Mouse (Mus musculus): ENCODE measurements around the gene Rgp1. TPM values are rescaled to one million over a fixed set of nuclear protein-coding genes. Genes with fewer than 3 reads are reported as not detected.
A peak's percentile ranks its signal among the peaks of the same experiment; 100 is the strongest.

Rgp1 gene
- polyA plus RNA-seq, 1 experiment: 41.2 TPM

DNA sequence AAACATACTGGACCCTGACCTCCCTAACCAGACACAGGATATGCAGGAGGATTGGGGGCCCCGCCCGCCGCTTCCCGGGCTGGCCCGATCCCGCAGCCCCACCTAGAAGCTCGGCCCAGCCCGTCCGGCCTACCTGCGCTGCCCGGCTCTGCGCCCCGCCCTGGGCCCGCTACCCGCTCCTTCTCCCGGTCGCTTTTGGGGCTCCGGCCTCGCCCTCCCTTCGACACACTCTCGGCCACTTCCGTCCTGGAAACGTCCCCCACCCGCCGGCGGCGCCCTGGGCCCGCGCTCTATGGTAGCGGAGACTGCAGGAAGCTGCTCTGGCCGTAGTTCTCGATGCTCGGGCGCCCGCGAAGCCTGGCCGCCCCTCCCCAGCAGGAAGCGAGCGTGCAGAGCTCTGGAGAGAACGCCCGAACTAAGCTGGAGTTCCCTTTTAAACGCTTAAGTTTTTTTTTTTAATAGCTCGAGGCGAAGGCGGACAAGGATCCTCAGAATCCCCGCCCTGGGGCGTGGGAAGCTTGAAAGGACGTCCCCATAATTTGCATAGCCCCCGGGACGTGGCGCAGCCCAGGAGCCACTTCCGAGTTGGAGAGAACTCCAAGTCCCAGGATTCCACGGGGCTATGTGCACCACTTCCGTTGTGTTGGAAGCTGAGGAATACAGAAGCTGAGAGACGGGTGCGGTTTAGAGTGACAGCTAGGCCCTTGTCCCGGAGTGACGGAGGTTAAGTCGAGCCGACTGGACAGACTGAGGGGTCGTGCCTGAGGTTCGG lies 16.3 kb upstream of the Rgp1 start, which contains the start of the genes Creb3 and Tln1:
Gene Creb3, plus strand, starts transcription at position 336 of the 772 bp plus-strand sequence.
Gene Tln1, minus strand, starts transcription at position 695 of the 772 bp plus-strand sequence.
- WGBS: under 1% methylated on average over 62 of the region's 62 CpGs
- H3K4me1 ChIP-seq (ENCODE audit: control insufficient read depth, insufficient read depth, low read length): peaks cover 34% of the 10 kb centered on the region
- DNase-seq: peak; percentile 99

DNA sequence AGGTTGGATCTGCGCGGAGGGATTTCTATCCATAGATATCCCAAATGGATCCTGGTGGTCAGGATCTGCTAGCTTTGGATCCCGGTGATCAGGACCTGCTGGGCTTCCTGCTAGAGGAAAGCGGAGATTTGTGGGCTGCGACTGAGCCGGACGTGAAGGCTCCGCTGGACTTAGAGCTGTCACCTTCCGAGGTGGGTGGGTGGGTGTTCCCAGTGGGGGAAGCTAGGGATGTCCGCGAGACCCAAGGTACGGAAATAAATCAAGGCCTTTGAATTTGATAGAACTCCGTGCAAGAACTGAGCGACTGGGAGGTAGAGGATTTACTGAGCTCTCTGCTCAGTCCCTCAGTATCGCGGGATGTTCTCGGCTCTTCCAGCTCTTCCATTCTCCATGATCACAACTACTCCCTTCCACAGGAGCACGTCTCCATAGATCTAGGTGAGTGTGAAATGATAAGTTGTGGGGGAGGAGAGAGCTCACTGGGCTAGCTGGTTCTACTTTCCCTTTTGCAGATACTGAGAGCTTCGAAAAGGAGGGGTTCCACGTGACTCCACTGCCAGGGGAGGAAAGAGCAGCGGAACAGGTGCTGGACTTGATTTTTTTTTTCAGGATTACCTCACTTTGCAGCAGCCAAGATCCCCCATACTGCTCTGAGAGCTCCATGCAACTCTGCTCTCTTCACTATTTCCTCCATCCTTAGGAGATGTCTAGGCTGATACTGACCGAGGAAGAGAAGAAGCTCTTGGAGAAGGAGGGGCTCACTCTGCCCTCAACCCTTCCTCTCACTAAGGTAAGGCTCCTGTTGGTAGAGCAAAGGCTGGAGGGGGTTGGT lies 15.5 kb upstream of the Rgp1 start:
- TF ChIP-seq CTCF (conservative IDR thresholded peaks at IDR 0.05; ENCODE audit: insufficient read depth, insufficient read length, low read depth, low read length) (no peak), POLR2A (IDR thresholded peaks at IDR 0.05; ENCODE audit: low read depth, low read length) (no peak)
- Histone ChIP-seq H3K27ac (ENCODE audit: insufficient read depth, low read depth, low read length) (peak overlapping the region; percentile 61), H3K36me3 (ENCODE audit: control insufficient read depth, insufficient read depth, low read length) (peaks cover 2% of the 10 kb centered on the region; the same call in 1 of the 2 replicates), H3K27me3 (replicated peaks; ENCODE audit: control insufficient read depth, insufficient read depth, low read length) (no peaks in the 10 kb centered on the region), H3K4me3 (ENCODE audit: insufficient read depth, low read depth, low read length) (peak overlapping the region; percentile 90), H3K4me1 (ENCODE audit: control insufficient read depth, insufficient read depth, low read length) (peaks cover 26% of the 10 kb centered on the region)
- WGBS: under 1% methylated on average over 22 of the region's 22 CpGs
- DNase-seq: no peak

More for the DNA sequence above, 16.3 kb upstream of the Rgp1 start, which contains the start of the genes Creb3 and Tln1:
- H3K4me3 ChIP-seq (ENCODE audit: insufficient read depth, low read depth, low read length): peak within 1 kb of the TSS; percentile 90
- H3K27me3 ChIP-seq (replicated peaks; ENCODE audit: control insufficient read depth, insufficient read depth, low read length): no peaks in the 10 kb centered on the region
- no peak for TF ChIP-seq CTCF (conservative IDR thresholded peaks at IDR 0.05; ENCODE audit: insufficient read depth, insufficient read length, low read depth, low read length)
- TF ChIP-seq POLR2A (IDR thresholded peaks at IDR 0.05; ENCODE audit: low read depth, low read length): peak; percentile 40
- H3K27ac ChIP-seq (ENCODE audit: insufficient read depth, low read depth, low read length): peak within 1 kb of the TSS; percentile 97
- H3K36me3 ChIP-seq (ENCODE audit: control insufficient read depth, insufficient read depth, low read length): no peaks in the 10 kb centered on the region; the same call in 1 of the 2 replicates

DNA sequence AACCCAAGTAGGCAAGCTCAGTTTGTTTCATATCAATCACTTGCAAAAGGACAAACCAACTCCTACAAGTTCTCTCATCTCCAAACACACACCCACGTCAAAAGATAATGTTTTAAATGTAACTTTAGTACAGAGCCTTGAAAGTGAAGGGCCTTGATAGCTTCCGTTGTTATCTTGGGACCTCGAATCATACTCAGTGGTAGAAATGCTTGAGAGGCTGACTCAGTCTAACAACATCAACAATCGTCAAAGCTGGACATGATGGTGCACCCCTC lies 15.0 kb upstream of the Rgp1 start:
- Histone ChIP-seq H3K27ac (ENCODE audit: insufficient read depth, low read depth, low read length) (no peak overlapping the region), H3K4me1 (ENCODE audit: control insufficient read depth, insufficient read depth, low read length) (peaks cover 20% of the 10 kb centered on the region), H3K36me3 (ENCODE audit: control insufficient read depth, insufficient read depth, low read length) (peaks cover 2% of the 10 kb centered on the region; the same call in 1 of the 2 replicates), H3K27me3 (replicated peaks; ENCODE audit: control insufficient read depth, insufficient read depth, low read length) (no peaks in the 10 kb centered on the region), H3K4me3 (ENCODE audit: insufficient read depth, low read depth, low read length) (no peak overlapping the region)
- DNase-seq: no peak
- TF ChIP-seq CTCF (conservative IDR thresholded peaks at IDR 0.05; ENCODE audit: insufficient read depth, insufficient read length, low read depth, low read length) (no peak), POLR2A (IDR thresholded peaks at IDR 0.05; ENCODE audit: low read depth, low read length) (no peak)
- 46% methylated on average over 4 of the region's 4 CpGs for WGBS

DNA sequence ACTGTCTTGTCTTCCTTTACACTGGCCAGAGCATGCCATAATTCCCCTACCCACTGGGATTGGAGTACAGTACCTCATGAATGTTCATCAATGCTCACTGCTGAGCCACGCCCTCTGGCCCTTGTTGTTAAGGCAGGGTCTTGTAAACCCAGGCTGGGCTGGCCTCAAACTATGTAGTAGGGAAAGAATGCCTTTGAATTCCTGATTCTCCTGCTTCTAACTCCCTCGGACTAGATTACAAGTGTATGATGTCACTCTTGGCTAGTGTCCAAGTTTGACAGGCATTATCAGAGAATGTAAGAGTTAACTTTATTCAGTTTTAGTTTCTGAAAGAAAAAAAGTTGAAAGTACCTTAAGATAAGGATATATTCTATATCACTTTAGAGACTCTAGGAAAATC lies 14.3 kb upstream of the Rgp1 start:
- H3K4me1 ChIP-seq (ENCODE audit: control insufficient read depth, insufficient read depth, low read length): peaks cover 15% of the 10 kb centered on the region
- H3K27me3 ChIP-seq (replicated peaks; ENCODE audit: control insufficient read depth, insufficient read depth, low read length): no peaks in the 10 kb centered on the region
- H3K27ac ChIP-seq (ENCODE audit: insufficient read depth, low read depth, low read length): no peak overlapping the region
- H3K36me3 ChIP-seq (ENCODE audit: control insufficient read depth, insufficient read depth, low read length): peaks cover 3% of the 10 kb centered on the region
- WGBS: 40% methylated on average over 2 of the region's 2 CpGs
- DNase-seq: no peak
- TF ChIP-seq CTCF (conservative IDR thresholded peaks at IDR 0.05; ENCODE audit: insufficient read depth, insufficient read length, low read depth, low read length) (no peak), POLR2A (IDR thresholded peaks at IDR 0.05; ENCODE audit: low read depth, low read length) (no peak)
- H3K4me3 ChIP-seq (ENCODE audit: insufficient read depth, low read depth, low read length): no peak overlapping the region

DNA sequence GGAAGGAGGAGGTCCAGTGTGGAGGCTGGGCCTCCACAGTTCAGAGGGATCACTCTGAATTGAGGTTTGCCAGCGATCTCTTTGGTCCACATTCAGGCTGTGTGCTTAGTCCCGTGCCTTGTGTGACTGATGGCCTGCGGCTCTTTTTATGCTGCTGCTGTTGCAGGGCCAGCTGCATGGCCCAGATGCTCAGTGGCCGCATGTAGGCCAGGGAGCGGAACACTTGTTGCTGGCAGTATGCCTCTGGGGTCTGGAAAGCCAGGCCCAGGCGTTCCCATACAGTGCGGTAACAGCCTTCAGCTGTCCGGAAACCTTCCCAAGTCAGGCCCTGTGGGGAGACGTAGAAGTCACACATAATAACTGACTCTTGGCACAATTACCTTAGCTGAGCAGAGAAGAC lies 11.4 kb upstream of the Rgp1 start:
- peaks cover 5% of the 10 kb centered on the region; the same call in 1 of the 2 replicates for H3K4me1 ChIP-seq (ENCODE audit: control insufficient read depth, insufficient read depth, low read length)
- no peak overlapping the region for H3K4me3 ChIP-seq (ENCODE audit: insufficient read depth, low read depth, low read length)
- DNase-seq: no peak
- no peak for TF ChIP-seq POLR2A (IDR thresholded peaks at IDR 0.05; ENCODE audit: low read depth, low read length)
- TF ChIP-seq CTCF (conservative IDR thresholded peaks at IDR 0.05; ENCODE audit: insufficient read depth, insufficient read length, low read depth, low read length): no peak
- H3K36me3 ChIP-seq (ENCODE audit: control insufficient read depth, insufficient read depth, low read length): peaks cover 3% of the 10 kb centered on the region
- H3K27me3 ChIP-seq (replicated peaks; ENCODE audit: control insufficient read depth, insufficient read depth, low read length): no peaks in the 10 kb centered on the region
- 90% methylated on average over 9 of the region's 9 CpGs for WGBS
- no peak overlapping the region for H3K27ac ChIP-seq (ENCODE audit: insufficient read depth, low read depth, low read length)

DNA sequence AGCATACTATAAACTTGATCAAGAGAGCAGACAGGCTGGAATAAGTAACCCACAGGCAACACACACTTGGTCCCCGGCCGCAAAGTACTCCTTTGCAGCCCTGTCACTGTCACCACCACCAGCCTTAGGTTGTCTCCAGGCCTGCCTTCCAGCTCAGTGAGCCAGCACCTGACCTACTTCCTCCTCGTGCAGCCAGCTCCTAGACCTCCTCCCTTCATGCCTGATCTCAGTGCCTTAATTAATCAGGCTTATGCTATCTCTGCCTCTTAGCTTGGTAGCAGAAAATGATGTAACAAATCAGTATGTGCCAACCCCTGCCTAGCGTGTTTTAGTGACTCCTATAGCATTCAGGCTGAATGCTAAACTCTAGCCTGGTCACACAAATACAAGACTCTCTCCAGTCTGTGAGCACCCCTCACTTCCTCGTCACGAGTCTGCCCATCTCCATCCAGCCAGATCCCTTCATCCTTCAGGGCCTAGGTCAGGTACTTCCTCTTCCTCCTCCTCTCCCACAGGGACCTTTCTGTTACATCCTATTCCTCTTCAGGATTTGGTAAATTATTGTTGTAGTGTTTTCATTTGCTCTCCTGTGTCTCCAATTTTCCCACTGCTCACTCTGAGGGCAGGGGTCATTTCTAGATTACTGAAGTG lies 7.0 kb upstream of the Rgp1 start:
- no peak for TF ChIP-seq CTCF (conservative IDR thresholded peaks at IDR 0.05; ENCODE audit: insufficient read depth, insufficient read length, low read depth, low read length)
- TF ChIP-seq POLR2A (IDR thresholded peaks at IDR 0.05; ENCODE audit: low read depth, low read length): no peak
- Histone ChIP-seq H3K27me3 (replicated peaks; ENCODE audit: control insufficient read depth, insufficient read depth, low read length) (no peaks in the 10 kb centered on the region), H3K4me1 (ENCODE audit: control insufficient read depth, insufficient read depth, low read length) (peaks cover 2% of the 10 kb centered on the region; the same call in 1 of the 2 replicates), H3K4me3 (ENCODE audit: insufficient read depth, low read depth, low read length) (no peak overlapping the region), H3K27ac (ENCODE audit: insufficient read depth, low read depth, low read length) (no peak overlapping the region), H3K36me3 (ENCODE audit: control insufficient read depth, insufficient read depth, low read length) (peaks cover 3% of the 10 kb centered on the region)
- DNase-seq: no peak
- WGBS: 71% methylated on average over 6 of the region's 6 CpGs
